Mouse (Mus musculus) spleen, adult 2 months (tissue): ENCODE measurements around the gene Dapp1. TPM values are rescaled to one million over a fixed set of nuclear protein-coding genes. Genes with fewer than 3 reads are reported as not detected.

Experiments used
- DNase-seq, 2 experiments: peaks; one replicate each; pipeline versions ENCODE4 v3.0.0 to v3.0.0-alpha.2; 2012 to 2021; ENCODE audit warnings: low spot score in 2 of 2, low read depth in 1 of 2
- H3K27ac ChIP-seq: fragments of 200-500 bp; 2 replicates; pipeline ENCODE4 v1.5.1; 2012; ENCODE audit warnings: low read length, inconsistent platforms; ENCODE audit not compliant: insufficient read depth
- H3K27me3 ChIP-seq: fragments of 200-500 bp; 2 replicates; pipeline ENCODE4 v1.6.1; 2012; ENCODE audit warnings: mild to moderate bottlenecking, moderate library complexity, low read length, inconsistent platforms; ENCODE audit not compliant: control insufficient read depth, insufficient read depth
- H3K36me3 ChIP-seq: fragments of 200-500 bp; 2 replicates; pipeline ENCODE4 v1.6.1; 2012; ENCODE audit warnings: mild to moderate bottlenecking, low read length, inconsistent platforms; ENCODE audit not compliant: control insufficient read depth, insufficient read depth
- H3K4me1 ChIP-seq: fragments of 200-500 bp; 2 replicates; pipeline ENCODE4 v1.6.1; 2011; ENCODE audit warnings: inconsistent platforms; ENCODE audit not compliant: control insufficient read depth, insufficient read depth, insufficient read length
- H3K4me3 ChIP-seq: fragments of 200-500 bp; 2 replicates; pipeline ENCODE4 v1.5.1; 2011; ENCODE audit warnings: mild to moderate bottlenecking, inconsistent platforms; ENCODE audit not compliant: insufficient read depth, insufficient read length; ENCODE audit errors: extremely low read depth
- CTCF ChIP-seq: fragments of 200-500 bp; IDR thresholded peaks from 2 replicates; pipeline ENCODE4 v1.5.1; 2011; ENCODE audit warnings: mild to moderate bottlenecking, inconsistent platforms; ENCODE audit not compliant: insufficient read depth, insufficient read length, insufficient replicate concordance; ENCODE audit errors: extremely low read depth
- POLR2A ChIP-seq: fragments of 200-500 bp; IDR thresholded peaks from 2 replicates; pipeline ENCODE4 v1.6.1; 2011; ENCODE audit warnings: low read depth, low read length, inconsistent platforms
- WGBS: fragments of 180-500 bp; shearing (Covaris S2); methylation state at CpG from one replicate; pipeline ENCODE4 v1.1.7; 2018; 5-methylcytosine and 5-hydroxymethylcytosine counted together
- polyA plus RNA-seq: library from polyadenylated mRNA; depleted of rRNA; stranded (reverse); fragments of >200 nt; gene quantifications from 2 replicates; pipeline ENCODE4 v1.2.3, GENCODE M21; 2012

The Dapp1 gene
- polyA plus RNA-seq, 1 experiment, result 11.9 TPM

DNA sequence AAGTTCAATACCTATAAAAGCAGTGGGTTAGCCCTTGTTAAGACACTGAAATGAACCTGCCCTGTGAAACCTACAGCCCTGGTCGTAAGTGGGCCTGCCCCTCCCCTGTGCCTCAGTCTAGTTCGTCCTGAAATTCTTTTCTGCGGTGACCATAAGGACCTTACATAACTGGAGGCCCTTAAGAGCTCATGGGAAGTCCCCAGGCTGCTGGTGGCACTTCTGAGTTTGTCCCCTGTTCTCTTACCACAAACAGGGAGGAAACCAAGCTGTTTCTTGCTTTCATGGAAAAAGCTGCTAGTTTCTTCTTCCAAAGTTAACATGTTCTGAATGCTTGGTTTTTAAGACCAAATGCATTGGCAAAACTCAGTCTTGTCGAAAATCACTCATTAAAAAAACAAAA lies 20.5 kb upstream of the Dapp1 start:
- H3K4me1 ChIP-seq, result peaks cover 10% of the 10 kb centered on the region

DNA sequence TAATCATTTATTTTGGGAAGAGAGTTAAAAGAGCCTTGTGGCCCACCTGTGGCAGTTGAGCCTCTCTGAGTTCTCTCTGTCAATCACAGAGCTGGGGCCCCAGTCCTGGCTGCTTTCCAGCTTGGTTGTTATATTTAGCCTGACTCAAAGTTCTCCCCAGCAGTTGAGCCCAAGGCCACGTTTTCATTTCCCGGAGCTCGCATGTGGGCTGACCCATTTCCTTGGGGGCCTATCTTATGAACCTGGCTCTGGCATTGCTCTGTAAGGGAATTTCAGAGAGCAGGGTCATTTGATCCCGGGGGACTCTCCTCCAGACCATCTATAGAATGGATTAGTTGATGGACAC lies 19.4 kb upstream of the Dapp1 start:
- Histone ChIP-seq H3K36me3 (no peaks in the 10 kb centered on the region), H3K27ac (no peak overlapping the region), H3K4me1 (peaks cover 10% of the 10 kb centered on the region), H3K27me3 (no peaks in the 10 kb centered on the region), H3K4me3 (no peak overlapping the region)
- WGBS, result 10% methylated on average over 4 of the region's 4 CpGs
- TF ChIP-seq POLR2A (no peak), CTCF (no peak)
- DNase-seq, result no peak

More for the DNA sequence above, 20.5 kb upstream of the Dapp1 start:
- H3K36me3 ChIP-seq, result no peaks in the 10 kb centered on the region
- H3K4me3 ChIP-seq, result no peak overlapping the region
- WGBS, result 15% methylated on average over 4 of the region's 4 CpGs
- TF ChIP-seq POLR2A, result no peak
- no peak for TF ChIP-seq CTCF
- no peaks in the 10 kb centered on the region for H3K27me3 ChIP-seq
- no peak overlapping the region for H3K27ac ChIP-seq
- DNase-seq, result no peak

DNA sequence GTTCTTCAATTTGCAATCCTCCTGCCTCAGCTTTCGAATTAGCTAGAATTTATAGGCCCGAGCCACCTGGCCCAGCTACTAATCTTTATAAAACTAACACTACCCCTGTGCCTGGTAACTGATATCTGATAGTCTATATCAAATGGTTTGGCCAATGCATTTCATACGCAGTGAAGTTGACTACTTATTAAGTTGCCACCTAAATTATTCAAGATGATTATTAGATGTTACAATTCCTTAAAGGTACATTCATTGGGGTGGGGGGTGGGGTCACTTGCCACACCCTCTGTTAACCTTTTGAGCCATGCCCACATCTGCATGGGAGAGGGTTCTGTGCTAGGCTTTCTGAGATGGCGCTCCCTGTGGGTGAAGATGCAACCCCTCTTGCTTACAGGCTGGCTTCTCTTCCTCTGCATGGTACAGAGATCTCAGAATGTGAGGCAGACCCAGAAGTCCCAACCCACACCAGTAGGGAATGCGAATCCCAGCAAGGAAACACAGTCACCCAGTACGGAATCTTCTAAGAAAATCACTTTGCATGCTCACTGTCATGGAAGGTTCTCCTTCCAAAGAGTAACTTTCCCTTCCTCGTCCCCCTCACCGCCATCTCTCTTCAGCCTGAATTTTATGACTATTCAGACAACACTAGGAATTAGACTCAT lies 18.8 kb upstream of the Dapp1 start:
- H3K27ac ChIP-seq, result no peak overlapping the region
- H3K4me1 ChIP-seq, result peaks cover 10% of the 10 kb centered on the region
- H3K27me3 ChIP-seq, result no peaks in the 10 kb centered on the region
- H3K36me3 ChIP-seq, result no peaks in the 10 kb centered on the region
- H3K4me3 ChIP-seq, result no peak overlapping the region
- TF ChIP-seq CTCF (no peak), POLR2A (no peak)
- DNase-seq, result no peak
- WGBS, result 77% methylated on average over 8 of the region's 8 CpGs

DNA sequence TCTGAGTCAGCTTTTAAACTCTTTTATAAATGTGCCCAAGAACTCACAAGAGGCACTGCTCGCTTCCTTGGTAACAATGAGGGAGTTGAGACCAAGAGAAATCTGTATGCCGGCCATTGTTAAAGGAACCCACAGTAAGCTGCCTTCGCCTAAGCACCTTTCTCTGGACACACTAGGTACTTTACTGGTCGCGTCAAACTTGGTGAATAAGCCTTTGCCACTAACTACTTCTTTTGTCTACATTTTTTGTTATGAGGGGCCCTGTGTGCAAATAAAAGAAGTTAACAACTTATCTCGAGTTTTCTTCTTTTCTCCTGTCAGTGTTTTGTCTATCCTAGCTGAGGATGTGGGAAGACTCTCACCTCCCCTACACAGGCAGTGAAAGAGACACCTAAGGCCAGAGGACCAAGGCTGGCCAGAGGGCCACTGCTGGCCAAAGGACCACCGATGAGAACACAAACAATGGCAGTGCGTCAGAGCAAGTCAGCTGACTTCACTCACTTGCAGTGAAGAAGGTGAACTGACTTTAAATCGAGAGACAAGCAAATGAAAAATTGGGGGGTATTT lies 18.0 kb upstream of the Dapp1 start:
- no peak for DNase-seq
- Histone ChIP-seq H3K36me3 (no peaks in the 10 kb centered on the region), H3K4me3 (no peak overlapping the region; the same call in 1 of the 2 replicates), H3K27ac (no peak overlapping the region), H3K27me3 (no peaks in the 10 kb centered on the region), H3K4me1 (peaks cover 10% of the 10 kb centered on the region)
- 64% methylated on average over 9 of the region's 9 CpGs for WGBS
- TF ChIP-seq CTCF (no peak), POLR2A (no peak)

DNA sequence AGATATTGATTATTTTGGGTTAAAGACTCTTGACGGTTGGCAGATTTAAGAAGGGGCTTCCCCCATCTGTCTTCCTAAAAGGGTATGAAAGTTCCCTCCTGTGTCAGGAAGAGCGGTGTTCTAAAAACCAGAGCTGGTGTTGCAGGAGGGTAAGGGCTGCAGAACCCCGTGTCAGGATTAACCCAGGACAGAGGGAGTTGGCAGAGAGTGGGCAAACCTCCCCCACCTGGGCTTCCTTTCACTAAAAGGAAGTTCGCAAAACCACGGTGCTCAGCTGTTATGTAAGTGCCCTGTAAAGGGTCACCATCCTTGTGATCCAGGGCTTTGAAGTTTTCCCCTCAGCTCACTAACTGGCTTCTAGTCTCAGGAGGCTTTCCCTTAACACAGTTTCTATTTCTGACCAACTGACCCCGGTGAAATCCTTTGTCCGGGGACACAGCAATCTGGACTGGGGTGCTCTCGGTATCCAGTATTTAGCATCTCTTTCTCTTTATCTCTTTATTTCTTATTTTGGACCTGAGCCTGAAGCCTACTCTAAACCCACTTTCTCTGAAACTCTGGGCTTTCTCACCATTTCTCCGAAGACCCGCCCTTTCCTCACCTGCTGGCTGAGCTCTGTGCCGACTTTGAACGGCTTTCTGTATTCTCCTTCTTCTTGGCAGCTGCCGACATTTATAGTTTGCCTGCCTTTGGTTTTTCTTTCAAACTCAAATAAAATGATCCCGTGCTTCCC lies 17.3 kb upstream of the Dapp1 start:
- WGBS, result 8% methylated on average over 14 of the region's 14 CpGs
- Histone ChIP-seq H3K4me1 (peaks cover 10% of the 10 kb centered on the region), H3K4me3 (peak overlapping the region; percentile 46), H3K27ac (no peak overlapping the region), H3K36me3 (no peaks in the 10 kb centered on the region), H3K27me3 (no peaks in the 10 kb centered on the region)
- DNase-seq, result no peak
- TF ChIP-seq POLR2A (no peak), CTCF (no peak)

DNA sequence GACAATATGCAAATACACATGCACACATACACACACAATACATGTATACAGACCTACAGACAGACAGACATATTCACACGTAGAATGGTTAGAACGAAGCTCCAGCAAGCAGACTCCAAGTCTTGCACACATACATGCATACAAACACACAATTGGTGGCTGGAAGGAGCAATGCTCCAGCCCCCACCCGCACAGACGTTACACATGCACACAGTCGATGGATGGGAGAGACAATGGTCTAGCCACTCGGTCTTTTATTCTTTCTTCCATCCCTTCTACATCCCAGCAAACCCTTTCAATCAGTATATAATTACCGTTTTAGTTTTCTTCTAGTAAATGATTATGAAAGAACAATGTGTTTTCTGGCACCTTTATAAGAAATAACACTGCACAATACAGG lies 14.1 kb upstream of the Dapp1 start:
- DNase-seq, result no peak
- Histone ChIP-seq H3K36me3 (no peaks in the 10 kb centered on the region), H3K4me3 (no peak overlapping the region), H3K4me1 (peaks cover 5% of the 10 kb centered on the region; the same call in 1 of the 2 replicates), H3K27ac (no peak overlapping the region), H3K27me3 (no peaks in the 10 kb centered on the region)
- WGBS, result 90% methylated on average over 7 of the region's 7 CpGs
- TF ChIP-seq CTCF, result no peak
- TF ChIP-seq POLR2A, result no peak

DNA sequence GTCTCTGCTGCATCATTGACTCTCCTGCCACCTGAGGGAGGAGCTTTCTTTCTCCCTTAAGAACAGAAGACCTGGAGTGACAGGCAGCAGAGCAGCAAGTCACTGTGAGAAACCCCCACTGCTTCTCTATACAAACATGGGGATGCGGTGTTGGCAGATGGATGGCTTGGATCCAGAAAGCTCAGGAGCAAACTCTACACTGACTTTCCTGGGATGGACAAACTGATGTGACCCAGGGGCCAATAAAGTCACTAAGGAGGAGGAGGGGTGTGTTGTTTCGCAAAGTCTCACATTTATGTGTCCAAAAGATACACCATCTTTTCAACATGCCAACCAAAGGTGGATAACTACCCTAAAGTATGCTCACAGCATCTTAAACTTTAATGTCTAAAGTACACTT lies 12.9 kb upstream of the Dapp1 start:
- no peak overlapping the region for H3K4me3 ChIP-seq
- WGBS, result 96% methylated on average over 2 of the region's 2 CpGs
- no peak for DNase-seq

More for the DNA sequence above, 12.9 kb upstream of the Dapp1 start:
- H3K36me3 ChIP-seq, result no peaks in the 10 kb centered on the region
- no peak for TF ChIP-seq CTCF
- no peak for TF ChIP-seq POLR2A
- no peaks in the 10 kb centered on the region for H3K27me3 ChIP-seq
- peaks cover 2% of the 10 kb centered on the region; the same call in 1 of the 2 replicates for H3K4me1 ChIP-seq
- no peak overlapping the region for H3K27ac ChIP-seq
